Mouse (Mus musculus) cerebellum, adult 11-12 months (tissue): ENCODE data around the gene Neurod6.

Source experiments
- DNase-seq: peaks from one replicate; pipeline ENCODE4 v3.0.0; 2022

Neurod6 gene

GRCm38 (mm10) chr6:55646111-55646823 lies 34.8 kb downstream of the Neurod6 start:
- no peak for DNase-seq

- no peak for DNase-seq
These were observed 46.4 kb downstream of the Neurod6 start for GRCm38 (mm10) chr6:55634662-55635061.
